Mouse (Mus musculus) hindbrain, embryonic 15.5 days (tissue): Measurements from ENCODE around the gene Thg1l. TPM values are rescaled to one million over a fixed set of nuclear protein-coding genes. Genes with fewer than 3 reads are reported as not detected.

Source experiments
- ATAC-seq: fragments of 200-750 bp; cut with Nextera tagmentation; 2 replicates; pipeline ENCODE4 v1.8.0; 2017; ENCODE audit warnings: low read depth, moderate number of reproducible peaks, moderate TSS enrichment; ENCODE audit not compliant: low FRiP score
- H3K27ac ChIP-seq: fragments of 300-500 bp; sonication (generic); replicated peaks from 2 replicates; pipeline ENCODE4 v1.5.1; 2015; ENCODE audit warnings: mild to moderate bottlenecking, inconsistent platforms
- H3K27me3 ChIP-seq: fragments of 300-500 bp; sonication (generic); 2 replicates; pipeline ENCODE4 v1.6.1; 2015; ENCODE audit warnings: control low read depth, inconsistent platforms
- H3K36me3 ChIP-seq: fragments of 300-500 bp; sonication (generic); 2 replicates; pipeline ENCODE4 v1.6.1; 2015; ENCODE audit warnings: control low read depth, inconsistent platforms
- H3K4me1 ChIP-seq: fragments of 300-500 bp; sonication (generic); replicated peaks from 2 replicates; pipeline ENCODE4 v1.6.1; 2015; ENCODE audit warnings: control low read depth, inconsistent platforms
- H3K4me2 ChIP-seq: fragments of 300-500 bp; sonication (generic); 2 replicates; pipeline ENCODE4 v1.6.1; 2015; ENCODE audit warnings: moderate library complexity, mild to moderate bottlenecking, inconsistent platforms
- H3K4me3 ChIP-seq: fragments of 300-500 bp; sonication (generic); 2 replicates; pipeline ENCODE4 v1.5.1; 2015; ENCODE audit warnings: mild to moderate bottlenecking, inconsistent platforms
- H3K9ac ChIP-seq: fragments of 300-500 bp; sonication (generic); 2 replicates; pipeline ENCODE4 v1.6.1; 2015; ENCODE audit warnings: inconsistent platforms
- H3K9me3 ChIP-seq: fragments of 300-500 bp; sonication (generic); 2 replicates; pipeline ENCODE4 v1.6.1; 2016; ENCODE audit warnings: control low read depth, inconsistent platforms
- WGBS: fragments of 180-500 bp; shearing (Covaris S2); methylation state at CpG from one replicate; pipeline ENCODE4 v1.1.7; 2015; 5-methylcytosine and 5-hydroxymethylcytosine counted together
- polyA plus RNA-seq: library from polyadenylated mRNA; unstranded; fragments of >200 nt; fragmentation: Nextera tagmentation; extraction: Ambion mirVana; gene quantifications from 2 replicates; pipeline ENCODE4 v1.2.1, GENCODE M21; 2015

Gene Thg1l
- polyA plus RNA-seq, 1 experiment from 2014 or later = 10.0 TPM

- H3K4me1 ChIP-seq = peaks cover 4% of the 10 kb centered on the region
- peaks cover 37% of the 10 kb centered on the region for H3K36me3 ChIP-seq
- ATAC-seq = no peak
- H3K4me3 ChIP-seq = no peak overlapping the region
- no peak overlapping the region for H3K4me2 ChIP-seq
- H3K27me3 ChIP-seq = no peaks in the 10 kb centered on the region
- H3K27ac ChIP-seq = no peak overlapping the region
- WGBS = 80% methylated on average over 2 of the region's 2 CpGs
- H3K9ac ChIP-seq = no peak overlapping the region
- no peaks in the 10 kb centered on the region for H3K9me3 ChIP-seq
Observed at GRCm38 (mm10) chr11:45897392-45897791, 57.9 kb downstream of the Thg1l start.

Other genes starting within 250 kb of the Thg1l start
- 42.6 and 43.1 TPM in 2 replicates for gene Clint1, start 103.4 kb downstream of the Thg1l start, polyA plus RNA-seq
- gene Lsm11, start 10.6 kb downstream of the Thg1l start, polyA plus RNA-seq = 24.6 and 25.4 TPM in 2 replicates
- gene Sox30, start 24.8 kb upstream of the Thg1l start, polyA plus RNA-seq = 0.13 and 0.16 TPM in 2 replicates
- gene Gm12166, start 96.8 kb upstream of the Thg1l start, polyA plus RNA-seq = 5.6 and 7.1 TPM in 2 replicates
- 12.0 and 12.6 TPM in 2 replicates for gene Adam19, start 100.5 kb upstream of the Thg1l start, polyA plus RNA-seq
- gene Nipal4, start 211.0 kb upstream of the Thg1l start, polyA plus RNA-seq = 0.43 and 0.47 TPM in 2 replicates